Mouse (Mus musculus) liver, postnatal 0 days (tissue): ENCODE measurements at regions not wholly inside any gene's neighbourhood (a gene's known extent, or its start where the extent isn't known, plus 50 kb on each side); places are given as distances from the start of the nearest gene placed in this dataset.
A peak's percentile ranks its signal among the peaks of the same experiment; 100 is the strongest.

ENCODE experiments used
- ATAC-seq: fragments of 200-750 bp; cut with Nextera tagmentation; 2 replicates; pipeline ENCODE4 v1.8.0; 2017; ENCODE audit warnings: mild to moderate bottlenecking, moderate library complexity
- DNase-seq: peaks from one replicate; pipeline ENCODE4 v3.0.0-alpha.2; 2016
- H3K27ac ChIP-seq: fragments of 300-500 bp; sonication (generic); 2 replicates; pipeline ENCODE4 v1.5.1; 2014; ENCODE audit warnings: antibody characterized with exemption, moderate library complexity, mild to moderate bottlenecking, low read depth
- H3K27me3 ChIP-seq: fragments of 300-500 bp; sonication (generic); 2 replicates; pipeline ENCODE4 v1.6.1; 2014; ENCODE audit warnings: low read length, control low read depth, mixed read lengths; ENCODE audit not compliant: insufficient read depth
- H3K36me3 ChIP-seq: fragments of 300-500 bp; sonication (generic); replicated peaks from 2 replicates; pipeline ENCODE4 v1.6.1; 2014; ENCODE audit warnings: mild to moderate bottlenecking, control low read depth, low read length, moderate library complexity, mixed read lengths; ENCODE audit not compliant: insufficient read depth
- H3K4me1 ChIP-seq: fragments of 300-500 bp; sonication (generic); 2 replicates; pipeline ENCODE4 v1.6.1; 2014; ENCODE audit warnings: antibody characterized with exemption, mild to moderate bottlenecking, control low read depth; ENCODE audit not compliant: insufficient read depth
- H3K4me2 ChIP-seq: fragments of 300-500 bp; sonication (generic); 2 replicates; pipeline ENCODE4 v1.6.1; 2014; ENCODE audit warnings: low read depth, mild to moderate bottlenecking, low read length, moderate library complexity, mixed read lengths
- H3K4me3 ChIP-seq: fragments of 300-500 bp; sonication (generic); 2 replicates; pipeline ENCODE4 v1.5.1; 2014; ENCODE audit warnings: low read depth, low read length
- H3K9ac ChIP-seq: fragments of 300-500 bp; sonication (generic); replicated peaks from 2 replicates; pipeline ENCODE4 v1.6.1; 2014; ENCODE audit warnings: mild to moderate bottlenecking, moderate library complexity
- H3K9me3 ChIP-seq: fragments of 300-500 bp; sonication (generic); 2 replicates; pipeline ENCODE4 v1.6.1; 2016; ENCODE audit warnings: mild to moderate bottlenecking, control low read depth, low read length, mixed read lengths
- CTCF ChIP-seq: sonication (generic); IDR thresholded peaks from 2 replicates; pipeline ENCODE4 v1.5.1; 2016; ENCODE audit warnings: antibody characterized with exemption, low read depth
- EP300 ChIP-seq: IDR thresholded peaks from 2 replicates; pipeline ENCODE4 v1.6.1; 2016; ENCODE audit warnings: antibody characterized with exemption, low read depth, mild to moderate bottlenecking
- WGBS: fragments of 180-500 bp; shearing (Covaris S2); extraction: QIAGEN DNeasy Blood & Tissue Kit; methylation state at CpG from one replicate; pipeline ENCODE4 v1.1.7; 2014; ENCODE audit not compliant: insufficient replicate concordance; 5-methylcytosine and 5-hydroxymethylcytosine counted together

- no peak for ATAC-seq
- H3K27ac ChIP-seq, result no peak overlapping the region
- no peaks in the 10 kb centered on the region for H3K9me3 ChIP-seq
- 67% methylated on average over 20 of the region's 20 CpGs for WGBS
- TF ChIP-seq EP300 (no peak), CTCF (no peak)
- H3K27me3 ChIP-seq, result no peaks in the 10 kb centered on the region
- no peak for DNase-seq
- H3K36me3 ChIP-seq, result no peaks in the 10 kb centered on the region
- no peaks in the 10 kb centered on the region for H3K4me1 ChIP-seq
- H3K9ac ChIP-seq, result no peak overlapping the region
- H3K4me3 ChIP-seq, result no peak overlapping the region
- no peak overlapping the region for H3K4me2 ChIP-seq
These were observed 53.9 kb upstream of the Ptch1 start for GRCm38 (mm10) chr13:63627184-63627893.

GRCm38 (mm10) chr13:63627894-63628287 lies 54.5 kb upstream of the Ptch1 start:
- H3K27ac ChIP-seq, result no peak overlapping the region
- H3K27me3 ChIP-seq, result no peaks in the 10 kb centered on the region
- H3K4me3 ChIP-seq, result no peak overlapping the region
- H3K4me1 ChIP-seq, result no peaks in the 10 kb centered on the region
- H3K4me2 ChIP-seq, result no peak overlapping the region
- TF ChIP-seq EP300 (no peak), CTCF (no peak)
- no peak overlapping the region for H3K9ac ChIP-seq
- no peak for ATAC-seq
- WGBS, result 84% methylated on average over 4 of the region's 4 CpGs
- H3K9me3 ChIP-seq, result no peaks in the 10 kb centered on the region
- H3K36me3 ChIP-seq, result no peaks in the 10 kb centered on the region
- no peak for DNase-seq

- Histone ChIP-seq H3K4me3 (no peak overlapping the region), H3K27ac (no peak overlapping the region), H3K4me2 (no peak overlapping the region), H3K9me3 (no peaks in the 10 kb centered on the region), H3K4me1 (no peaks in the 10 kb centered on the region), H3K36me3 (no peaks in the 10 kb centered on the region), H3K27me3 (no peaks in the 10 kb centered on the region), H3K9ac (no peak overlapping the region)
- no peak for DNase-seq
- 63% methylated on average over 5 of the region's 5 CpGs for WGBS
- TF ChIP-seq CTCF (no peak), EP300 (no peak)
- no peak for ATAC-seq
These were observed 58.5 kb upstream of the Ptch1 start for GRCm38 (mm10) chr13:63631771-63632347.

- no peaks in the 10 kb centered on the region for H3K27me3 ChIP-seq
- no peak overlapping the region for H3K27ac ChIP-seq
- no peak overlapping the region for H3K4me3 ChIP-seq
- ATAC-seq, result no peak
- TF ChIP-seq EP300 (no peak), CTCF (no peak)
- H3K4me1 ChIP-seq, result no peaks in the 10 kb centered on the region
- DNase-seq, result no peak
- H3K4me2 ChIP-seq, result no peak overlapping the region
- WGBS, result 77% methylated on average over 2 of the region's 2 CpGs
- H3K36me3 ChIP-seq, result no peaks in the 10 kb centered on the region
- no peak overlapping the region for H3K9ac ChIP-seq
- H3K9me3 ChIP-seq, result no peaks in the 10 kb centered on the region
These were observed 60.9 kb upstream of the Ptch1 start for GRCm38 (mm10) chr13:63634294-63634693.

GRCm38 (mm10) chr13:63641649-63642226 lies 68.3 kb upstream of the Ptch1 start:
- ATAC-seq, result no peak
- no peak overlapping the region for H3K4me3 ChIP-seq
- H3K27ac ChIP-seq, result no peak overlapping the region

GRCm38 (mm10) chr13:63642617-63643016 lies 69.2 kb upstream of the Ptch1 start:
- Histone ChIP-seq H3K4me3 (no peak overlapping the region), H3K36me3 (no peaks in the 10 kb centered on the region), H3K27ac (no peak overlapping the region), H3K4me1 (no peaks in the 10 kb centered on the region), H3K4me2 (no peak overlapping the region), H3K9ac (no peak overlapping the region), H3K27me3 (no peaks in the 10 kb centered on the region), H3K9me3 (no peaks in the 10 kb centered on the region)
- TF ChIP-seq CTCF (no peak), EP300 (no peak)
- ATAC-seq, result peak; percentile 70
- DNase-seq, result peak; percentile 52
- 21% methylated on average over 5 of the region's 5 CpGs for WGBS

More at GRCm38 (mm10) chr13:63641649-63642226, 68.3 kb upstream of the Ptch1 start:
- Histone ChIP-seq H3K4me2 (no peak overlapping the region), H3K9me3 (no peaks in the 10 kb centered on the region), H3K9ac (no peak overlapping the region), H3K36me3 (no peaks in the 10 kb centered on the region), H3K27me3 (no peaks in the 10 kb centered on the region), H3K4me1 (no peaks in the 10 kb centered on the region)
- TF ChIP-seq EP300 (no peak), CTCF (no peak)
- 54% methylated on average over 12 of the region's 12 CpGs for WGBS
- no peak for DNase-seq
